Mouse (Mus musculus): ENCODE measurements around the gene Anxa2. TPM values are rescaled to one million over a fixed set of nuclear protein-coding genes. Genes with fewer than 3 reads are reported as not detected.

The Anxa2 gene
- polyA plus RNA-seq, 1 experiment from 2014 or later, result 143 TPM

DNA sequence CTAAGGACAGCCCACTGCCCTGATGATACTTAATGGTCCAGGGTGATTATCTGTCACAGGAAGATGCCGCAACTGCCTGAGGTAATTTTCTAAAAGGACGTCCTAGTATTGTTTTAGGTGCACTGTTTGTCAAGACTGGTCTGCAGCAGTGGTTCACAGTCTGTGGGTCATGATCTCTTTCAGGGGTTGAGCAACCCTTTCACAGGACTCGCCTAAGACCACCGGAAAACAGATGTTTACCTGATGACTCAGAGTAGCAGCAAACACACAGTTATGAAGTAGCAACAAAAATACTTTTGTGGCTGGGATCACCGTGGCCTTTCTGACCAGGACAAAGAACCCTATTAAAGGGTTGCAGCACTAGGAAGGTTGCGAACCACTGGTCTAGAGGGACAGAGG, 24.4 kb downstream of the Anxa2 start:
- no peak overlapping the region for H3K27ac ChIP-seq (replicated peaks)
- no peaks in the 10 kb centered on the region for H3K27me3 ChIP-seq
- no peak overlapping the region for H3K9ac ChIP-seq
- H3K9me3 ChIP-seq (replicated peaks), result no peaks in the 10 kb centered on the region
- no peaks in the 10 kb centered on the region; the same call in 1 of the 2 replicates for H3K4me1 ChIP-seq (replicated peaks)
- no peak overlapping the region for H3K4me3 ChIP-seq (replicated peaks)
- no peak; the same call in 1 of the 2 replicates for ATAC-seq (ENCODE audit: insufficient read depth)
- H3K4me2 ChIP-seq, result no peak overlapping the region
- H3K36me3 ChIP-seq (replicated peaks), result peaks cover 30% of the 10 kb centered on the region
- WGBS (ENCODE audit: insufficient replicate concordance), result 46% methylated on average over 6 of the region's 6 CpGs

DNA sequence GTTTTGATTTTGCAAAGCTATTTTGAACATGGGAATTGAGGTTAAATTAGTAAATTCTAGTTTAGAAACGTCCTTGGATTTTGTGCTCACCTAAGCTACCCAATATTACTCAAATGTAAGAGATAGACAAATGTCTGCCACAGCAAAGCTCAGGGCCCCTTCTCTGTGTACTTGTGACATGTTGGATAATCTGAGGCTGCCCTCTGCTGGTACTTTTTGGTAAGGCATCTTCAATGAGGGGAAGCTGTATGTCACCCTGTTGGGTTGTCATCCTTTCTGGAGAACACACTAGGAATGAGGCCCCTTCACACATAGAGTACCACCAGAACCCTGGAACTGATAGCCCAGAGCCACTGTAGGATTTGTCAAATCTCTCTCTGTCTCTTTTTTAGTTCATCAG, 26.9 kb downstream of the Anxa2 start:
- WGBS (ENCODE audit: insufficient replicate concordance), result 0% methylated on average over 1 of the region's 1 CpGs
- H3K4me3 ChIP-seq (replicated peaks), result no peak overlapping the region
- H3K36me3 ChIP-seq (replicated peaks), result peaks cover 45% of the 10 kb centered on the region
- H3K27ac ChIP-seq (replicated peaks), result no peak overlapping the region
- no peak for ATAC-seq (ENCODE audit: insufficient read depth)
- no peaks in the 10 kb centered on the region for H3K27me3 ChIP-seq
- H3K4me1 ChIP-seq (replicated peaks), result no peaks in the 10 kb centered on the region
- no peaks in the 10 kb centered on the region for H3K9me3 ChIP-seq (replicated peaks)
- H3K4me2 ChIP-seq, result no peak overlapping the region
- H3K9ac ChIP-seq, result no peak overlapping the region

DNA sequence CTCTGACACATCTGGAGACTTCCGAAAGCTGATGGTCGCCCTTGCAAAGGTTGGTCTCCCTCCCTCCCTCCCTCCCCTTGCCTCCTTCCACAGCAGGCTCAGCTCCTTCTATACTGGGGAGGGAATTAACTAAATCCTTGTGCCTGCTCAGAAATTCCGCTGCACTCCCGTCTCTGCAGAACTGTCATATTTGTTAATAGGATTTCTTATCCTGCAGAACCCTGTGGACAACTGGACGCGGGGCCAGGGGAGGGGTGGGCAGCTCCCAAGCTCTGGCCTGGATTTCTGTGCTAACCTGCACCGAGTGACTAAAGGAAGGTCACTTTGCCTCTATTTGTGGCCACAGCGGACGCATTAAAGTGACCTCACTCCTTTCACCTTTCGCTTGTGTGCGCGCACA, 30.4 kb downstream of the Anxa2 start:
- no peaks in the 10 kb centered on the region for H3K27me3 ChIP-seq
- no peak overlapping the region for H3K9ac ChIP-seq
- no peak overlapping the region for H3K27ac ChIP-seq (replicated peaks)
- no peak overlapping the region for H3K4me2 ChIP-seq
- ATAC-seq (ENCODE audit: insufficient read depth), result no peak
- H3K4me1 ChIP-seq (replicated peaks), result no peaks in the 10 kb centered on the region
- H3K9me3 ChIP-seq (replicated peaks), result no peaks in the 10 kb centered on the region
- WGBS (ENCODE audit: insufficient replicate concordance), result 65% methylated on average over 12 of the region's 12 CpGs
- H3K4me3 ChIP-seq (replicated peaks), result no peak overlapping the region
- H3K36me3 ChIP-seq (replicated peaks), result peaks cover 62% of the 10 kb centered on the region

DNA sequence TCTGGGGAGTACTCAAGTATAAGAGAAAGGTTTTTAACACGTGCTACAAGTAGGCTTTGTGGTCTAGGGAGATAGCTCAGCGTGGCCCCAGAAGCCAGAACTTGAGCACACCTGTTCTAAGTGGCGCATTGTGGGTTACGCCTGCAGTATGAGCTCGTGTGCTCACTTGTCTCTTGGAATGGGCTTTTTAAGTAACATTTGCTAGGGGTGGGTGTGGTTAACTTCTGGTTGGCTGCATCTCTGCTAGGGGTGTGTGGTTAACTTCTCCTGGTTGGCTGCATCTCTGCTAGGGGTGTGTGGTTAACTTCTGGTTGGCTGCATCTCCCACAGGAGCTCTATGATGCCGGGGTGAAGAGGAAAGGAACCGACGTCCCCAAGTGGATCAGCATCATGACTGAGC, 32.7 kb downstream of the Anxa2 start:
- Histone ChIP-seq H3K4me1 (replicated peaks) (no peaks in the 10 kb centered on the region), H3K9me3 (replicated peaks) (no peaks in the 10 kb centered on the region), H3K36me3 (replicated peaks) (peaks cover 72% of the 10 kb centered on the region), H3K4me2 (no peak overlapping the region), H3K4me3 (replicated peaks) (no peak overlapping the region), H3K9ac (no peak overlapping the region), H3K27ac (replicated peaks) (no peak overlapping the region), H3K27me3 (no peaks in the 10 kb centered on the region)
- 43% methylated on average over 8 of the region's 8 CpGs for WGBS (ENCODE audit: insufficient replicate concordance)
- ATAC-seq (ENCODE audit: insufficient read depth), result no peak

DNA sequence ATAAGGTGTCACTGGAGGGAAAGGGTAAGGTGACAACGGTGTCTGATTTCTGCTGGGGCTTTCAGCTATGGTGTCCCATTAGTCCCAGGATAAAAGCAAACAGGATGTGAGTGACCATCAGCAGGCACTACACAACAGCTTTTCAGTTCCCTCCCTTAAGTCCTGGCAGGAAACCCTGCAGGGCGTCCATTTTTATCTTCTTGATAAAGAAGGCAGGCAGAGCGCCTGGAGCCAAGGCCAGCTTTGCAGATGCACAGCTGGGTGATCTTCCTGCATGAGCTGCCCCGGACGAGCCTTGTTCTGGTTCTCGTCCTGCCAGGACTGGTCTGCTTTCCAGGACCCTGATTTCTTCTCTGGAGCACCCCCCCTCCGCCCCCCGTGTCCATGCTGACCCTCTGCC, 35.1 kb downstream of the Anxa2 start:
- peak; percentile 25; the same call in 1 of the 2 replicates for ATAC-seq (ENCODE audit: insufficient read depth)
- H3K27me3 ChIP-seq, result no peaks in the 10 kb centered on the region
- H3K27ac ChIP-seq (replicated peaks), result no peak overlapping the region
- no peaks in the 10 kb centered on the region for H3K4me1 ChIP-seq (replicated peaks)
- no peak overlapping the region for H3K4me2 ChIP-seq
- no peak overlapping the region for H3K4me3 ChIP-seq (replicated peaks)
- peaks cover 82% of the 10 kb centered on the region for H3K36me3 ChIP-seq (replicated peaks)
- H3K9ac ChIP-seq, result no peak overlapping the region
- H3K9me3 ChIP-seq (replicated peaks), result no peaks in the 10 kb centered on the region
- 36% methylated on average over 8 of the region's 8 CpGs for WGBS (ENCODE audit: insufficient replicate concordance)

DNA sequence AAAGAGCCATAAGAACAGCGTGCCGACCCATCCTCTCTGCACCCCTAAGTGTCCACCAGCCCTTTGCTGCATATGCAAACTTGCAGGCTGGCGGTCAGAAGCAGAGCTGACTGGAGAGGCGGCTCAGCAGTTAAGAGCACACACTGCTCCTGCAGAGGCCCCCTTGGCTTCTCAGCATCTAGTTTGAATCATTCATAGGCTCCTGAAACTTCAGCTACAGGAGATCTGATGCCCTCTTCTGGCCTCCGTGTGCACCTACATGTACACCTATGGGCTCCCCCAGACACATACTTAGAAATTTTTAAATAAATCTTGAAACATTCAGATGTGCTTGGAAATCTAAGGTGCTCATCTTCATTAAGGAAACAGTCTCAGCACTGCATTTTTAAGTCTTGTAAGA, 35.6 kb downstream of the Anxa2 start:
- H3K4me2 ChIP-seq, result no peak overlapping the region
- no peak overlapping the region for H3K9ac ChIP-seq
- H3K27me3 ChIP-seq, result no peaks in the 10 kb centered on the region
- no peak overlapping the region for H3K4me3 ChIP-seq (replicated peaks)
- no peak overlapping the region for H3K27ac ChIP-seq (replicated peaks)
- WGBS (ENCODE audit: insufficient replicate concordance), result 48% methylated on average over 5 of the region's 5 CpGs
- ATAC-seq (ENCODE audit: insufficient read depth), result no peak
- H3K4me1 ChIP-seq (replicated peaks), result no peaks in the 10 kb centered on the region
- no peaks in the 10 kb centered on the region for H3K9me3 ChIP-seq (replicated peaks)
- peaks cover 80% of the 10 kb centered on the region for H3K36me3 ChIP-seq (replicated peaks)

DNA sequence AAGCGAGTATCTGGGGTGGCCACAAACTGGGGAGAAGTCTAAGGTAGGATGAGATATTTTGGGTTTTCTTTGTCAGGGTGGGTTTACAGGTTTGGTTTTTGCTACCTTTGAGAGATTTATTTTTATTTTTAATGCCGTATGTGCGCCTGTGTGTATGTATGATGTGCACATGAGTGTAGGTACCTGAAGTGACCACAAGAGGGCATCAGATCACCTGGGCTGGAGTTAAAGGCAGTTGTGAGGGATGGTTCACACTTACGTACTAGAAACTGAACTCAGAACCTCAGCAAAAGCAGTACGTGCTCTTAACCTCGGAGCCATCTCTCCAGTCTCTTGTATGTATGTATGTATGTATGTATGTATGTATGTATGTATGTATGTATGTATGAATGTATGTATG, 39.4 kb downstream of the Anxa2 start:
- no peaks in the 10 kb centered on the region for H3K27me3 ChIP-seq
- no peak overlapping the region for H3K4me3 ChIP-seq (replicated peaks)
- peaks cover 45% of the 10 kb centered on the region for H3K36me3 ChIP-seq (replicated peaks)
- WGBS (ENCODE audit: insufficient replicate concordance), result 78% methylated on average over 6 of the region's 6 CpGs
- no peak overlapping the region for H3K4me2 ChIP-seq
- no peak overlapping the region for H3K9ac ChIP-seq
- no peaks in the 10 kb centered on the region for H3K4me1 ChIP-seq (replicated peaks)
- H3K9me3 ChIP-seq (replicated peaks), result no peaks in the 10 kb centered on the region
- ATAC-seq (ENCODE audit: insufficient read depth), result no peak
- H3K27ac ChIP-seq (replicated peaks), result no peak overlapping the region

DNA sequence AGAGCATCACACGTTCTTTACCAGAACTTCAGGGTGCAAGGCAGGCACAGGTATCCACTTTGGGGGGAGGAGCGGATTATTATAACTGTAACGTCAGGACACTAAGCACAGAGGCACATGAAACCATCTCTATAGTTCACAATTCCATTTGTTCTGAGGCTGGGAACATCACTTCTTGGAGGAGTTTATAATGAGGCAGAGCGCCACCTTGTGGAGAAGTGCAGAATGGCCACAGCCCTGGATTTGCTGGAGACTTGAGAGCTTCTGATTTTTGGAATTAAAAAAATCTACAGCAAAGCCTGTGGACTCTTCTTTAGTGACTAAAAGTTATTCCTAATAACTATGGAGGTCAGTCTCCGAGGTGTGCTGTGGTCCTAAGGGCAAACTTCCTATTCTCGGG, 49.1 kb downstream of the Anxa2 start:
- H3K4me2 ChIP-seq, result no peak overlapping the region
- H3K4me3 ChIP-seq (replicated peaks), result no peak overlapping the region
- WGBS (ENCODE audit: insufficient replicate concordance), result 30% methylated on average over 6 of the region's 6 CpGs
- no peaks in the 10 kb centered on the region for H3K4me1 ChIP-seq (replicated peaks)
- H3K36me3 ChIP-seq (replicated peaks), result no peaks in the 10 kb centered on the region
- H3K9ac ChIP-seq, result no peak overlapping the region
- ATAC-seq (ENCODE audit: insufficient read depth), result no peak
- peaks cover 22% of the 10 kb centered on the region; the same call in 1 of the 2 replicates for H3K27me3 ChIP-seq
- H3K27ac ChIP-seq (replicated peaks), result no peak overlapping the region
- H3K9me3 ChIP-seq (replicated peaks), result no peaks in the 10 kb centered on the region

DNA sequence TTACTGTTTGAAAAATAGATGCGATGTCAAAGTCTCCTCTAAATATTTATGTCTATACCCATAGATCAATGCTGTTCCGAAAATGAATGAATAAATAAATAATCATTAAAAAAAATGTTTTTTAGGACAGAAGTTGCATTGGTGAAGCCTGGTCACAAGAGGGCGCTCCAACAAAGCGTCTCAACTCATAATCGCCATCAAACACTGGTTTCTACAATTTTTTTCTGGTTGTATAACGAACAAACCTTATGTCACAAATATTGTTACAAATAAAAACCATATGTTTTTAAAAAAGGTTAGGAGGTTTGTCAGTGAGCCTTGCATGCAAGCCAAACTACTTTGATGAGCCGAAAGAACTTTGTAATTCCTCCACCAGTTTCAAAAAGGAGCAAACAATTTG, 52.2 kb downstream of the Anxa2 start:
- H3K4me3 ChIP-seq (replicated peaks), result no peak overlapping the region
- H3K9ac ChIP-seq, result no peak overlapping the region
- no peak overlapping the region for H3K4me2 ChIP-seq
- H3K36me3 ChIP-seq (replicated peaks), result no peaks in the 10 kb centered on the region
- ATAC-seq (ENCODE audit: insufficient read depth), result no peak
- 11% methylated on average over 7 of the region's 7 CpGs for WGBS (ENCODE audit: insufficient replicate concordance)
- no peaks in the 10 kb centered on the region for H3K9me3 ChIP-seq (replicated peaks)
- no peaks in the 10 kb centered on the region for H3K4me1 ChIP-seq (replicated peaks)
- H3K27me3 ChIP-seq, result peaks cover 26% of the 10 kb centered on the region
- H3K27ac ChIP-seq (replicated peaks), result no peak overlapping the region

DNA sequence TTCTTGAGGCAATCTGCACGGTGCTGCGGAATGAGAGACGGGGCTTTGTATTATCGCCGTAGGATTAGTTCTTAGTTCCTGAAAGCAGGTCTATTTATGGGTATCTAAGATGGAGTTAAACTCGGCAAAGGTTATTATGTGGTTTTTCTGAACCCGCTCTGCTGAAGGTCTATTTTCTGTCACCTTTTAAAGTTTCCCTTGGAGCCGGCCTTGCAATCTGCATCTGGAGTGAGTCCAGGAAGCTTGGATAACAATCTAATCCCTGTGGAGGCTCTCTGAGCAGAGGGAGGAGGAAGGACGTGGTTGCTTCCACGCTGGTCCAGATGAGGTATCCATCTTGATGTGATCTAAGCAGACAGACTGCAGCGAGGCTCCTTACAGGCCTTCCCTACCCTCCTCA, 53.8 kb downstream of the Anxa2 start:
- H3K27ac ChIP-seq (replicated peaks), result no peak overlapping the region
- peaks cover 26% of the 10 kb centered on the region for H3K27me3 ChIP-seq
- ATAC-seq (ENCODE audit: insufficient read depth), result no peak
- no peaks in the 10 kb centered on the region for H3K9me3 ChIP-seq (replicated peaks)
- H3K9ac ChIP-seq, result no peak overlapping the region
- WGBS (ENCODE audit: insufficient replicate concordance), result 43% methylated on average over 11 of the region's 11 CpGs
- H3K4me3 ChIP-seq (replicated peaks), result no peak overlapping the region
- H3K36me3 ChIP-seq (replicated peaks), result no peaks in the 10 kb centered on the region
- no peaks in the 10 kb centered on the region for H3K4me1 ChIP-seq (replicated peaks)
- H3K4me2 ChIP-seq, result no peak overlapping the region

DNA sequence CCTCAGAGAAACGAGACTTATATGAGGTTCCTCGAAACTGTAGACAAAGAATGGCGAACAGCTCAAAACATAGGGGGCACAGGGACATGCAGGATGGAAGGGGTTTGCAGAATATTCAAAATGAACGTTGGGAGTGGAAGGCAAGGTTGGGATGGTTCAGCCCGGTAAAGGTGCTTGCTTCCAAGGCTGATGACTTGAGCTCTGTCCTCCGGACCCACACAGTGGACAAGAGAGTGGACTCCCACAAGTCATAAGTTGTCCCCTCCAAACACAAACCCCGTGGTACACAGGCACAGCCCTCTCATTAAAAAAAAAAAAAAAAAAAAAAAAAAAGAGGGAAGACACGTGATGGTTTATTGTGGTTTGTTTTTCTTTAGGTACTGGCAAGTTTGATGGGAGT, 54.6 kb downstream of the Anxa2 start:
- whole genome bisulfite sequencing (ENCODE audit: insufficient replicate concordance), result 57% methylated on average over 8 of the region's 8 CpGs
- H3K27me3 ChIP-seq, result peaks cover 26% of the 10 kb centered on the region
- no peaks in the 10 kb centered on the region for H3K4me1 ChIP-seq (replicated peaks)
- H3K36me3 ChIP-seq (replicated peaks), result no peaks in the 10 kb centered on the region
- no peak overlapping the region for H3K4me3 ChIP-seq (replicated peaks)
- no peak overlapping the region for H3K9ac ChIP-seq
- no peak overlapping the region for H3K4me2 ChIP-seq
- no peaks in the 10 kb centered on the region for H3K9me3 ChIP-seq (replicated peaks)
- H3K27ac ChIP-seq (replicated peaks), result no peak overlapping the region
- no peak for ATAC-seq (ENCODE audit: insufficient read depth)

DNA sequence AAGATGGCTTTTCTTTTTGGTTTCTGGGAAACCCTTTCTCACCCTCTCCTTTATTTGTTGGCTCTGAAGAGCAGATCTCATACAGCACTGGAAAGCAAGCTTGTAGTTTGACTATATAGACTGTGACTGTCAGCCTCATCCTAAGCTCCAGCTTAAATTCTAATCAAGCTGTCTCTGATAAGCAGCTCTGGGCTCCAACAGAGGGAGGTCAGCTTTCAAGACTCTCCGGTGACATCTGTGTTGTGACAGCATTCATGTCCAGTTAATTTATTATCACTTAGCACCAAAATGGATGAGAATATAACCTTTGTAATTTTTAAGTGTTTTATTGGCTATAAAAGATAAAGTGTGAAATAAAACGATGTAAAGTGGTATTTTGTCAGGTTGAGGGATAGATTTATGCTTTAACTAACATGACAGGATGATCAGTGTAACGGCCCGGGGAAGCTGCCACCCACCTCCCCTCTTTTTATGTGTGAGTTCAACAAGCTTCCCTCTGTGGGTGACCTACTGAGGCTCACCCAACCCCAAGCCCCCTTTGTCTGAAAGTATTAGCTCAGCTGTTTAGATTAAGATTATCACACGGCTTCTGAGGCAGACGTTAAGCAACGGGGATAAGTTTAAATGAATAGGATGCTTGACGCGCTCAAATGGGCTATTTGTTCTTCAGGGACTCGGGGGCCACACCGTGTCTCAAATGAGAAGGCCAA, 58.6 kb downstream of the Anxa2 start:
- 58% methylated on average over 11 of the region's 11 CpGs for WGBS (ENCODE audit: insufficient replicate concordance)
- no peak for ATAC-seq (ENCODE audit: insufficient read depth)
- H3K4me3 ChIP-seq (replicated peaks), result no peak overlapping the region

More for the DNA sequence above, 58.6 kb downstream of the Anxa2 start:
- no peak overlapping the region for H3K27ac ChIP-seq (replicated peaks)
- H3K9me3 ChIP-seq (replicated peaks), result no peaks in the 10 kb centered on the region
- H3K4me1 ChIP-seq (replicated peaks), result no peaks in the 10 kb centered on the region
- no peak overlapping the region for H3K4me2 ChIP-seq
- peaks cover 9% of the 10 kb centered on the region for H3K27me3 ChIP-seq
- H3K9ac ChIP-seq, result no peak overlapping the region
- no peaks in the 10 kb centered on the region for H3K36me3 ChIP-seq (replicated peaks)

All from liver, embryonic 15.5 days (tissue).